In genomic region chr1:185262565-185262964, GRCm38 (mm10) we compare ENCODE assay signal across 8 mouse cellular contexts. TPM values are rescaled to one million over a fixed set of nuclear protein-coding genes. Genes with fewer than 3 reads are reported as not detected.
DNase-seq lines count a peak whose midpoint lies in the region; ATAC-seq and TF ChIP-seq lines count a peak whose summit lies in the region.

No protein-coding gene starts in this region.

- H3K36me3 ChIP-seq in forebrain, embryonic 10.5 days (replicated peaks), result peaks cover 79% of the 10 kb centered on the region
- peaks cover 68% of the 10 kb centered on the region for H3K36me3 ChIP-seq in forebrain, embryonic 15.5 days
- H3K36me3 ChIP-seq in liver, embryonic 12.5 days, result peaks cover 95% of the 10 kb centered on the region
- peaks cover 2% of the 10 kb centered on the region for H3K36me3 ChIP-seq in splenic B cell, adult 2 months (ENCODE audit: control insufficient read depth, insufficient read depth, low read length, poor library complexity, severe bottlenecking)

- no peak for TF ChIP-seq POLR2A in lung, adult 2 months (IDR thresholded peaks at IDR 0.05; ENCODE audit: borderline replicate concordance, extremely low read depth, low read depth, low read length)

- no peak overlapping the region for H3K4me2 ChIP-seq in forebrain, embryonic 15.5 days (replicated peaks)
- no peak overlapping the region for H3K4me2 ChIP-seq in liver, embryonic 12.5 days

- ATAC-seq in forebrain, embryonic 15.5 days (replicated peaks), result no peak
- peak; percentile 42; the same call in 1 of the 2 replicates for ATAC-seq in liver, embryonic 12.5 days

- H3K4me1 ChIP-seq in forebrain, embryonic 10.5 days, result no peaks in the 10 kb centered on the region
- no peaks in the 10 kb centered on the region for H3K4me1 ChIP-seq in forebrain, embryonic 15.5 days
- H3K4me1 ChIP-seq in lung, adult 2 months (ENCODE audit: control insufficient read depth, insufficient read depth, low read length), result no peaks in the 10 kb centered on the region
- no peaks in the 10 kb centered on the region for H3K4me1 ChIP-seq in liver, embryonic 12.5 days

- no peak overlapping the region for H3K27ac ChIP-seq in forebrain, embryonic 10.5 days
- H3K27ac ChIP-seq in forebrain, embryonic 15.5 days (replicated peaks), result no peak overlapping the region
- H3K27ac ChIP-seq in liver, embryonic 12.5 days, result no peak overlapping the region

- no peak overlapping the region for H3K9ac ChIP-seq in forebrain, embryonic 15.5 days (replicated peaks)
- no peak overlapping the region for H3K9ac ChIP-seq in liver, embryonic 12.5 days

- WGBS in forebrain, embryonic 10.5 days, result 64% methylated on average over 14 of the region's 14 CpGs
- 62% methylated on average over 14 of the region's 14 CpGs for WGBS in forebrain, embryonic 15.5 days
- 55% methylated on average over 14 of the region's 14 CpGs for WGBS in lung, adult 2 months
- WGBS in liver, embryonic 12.5 days (ENCODE audit: insufficient replicate concordance), result 64% methylated on average over 14 of the region's 14 CpGs

- H3K9me3 ChIP-seq in forebrain, embryonic 10.5 days, result no peaks in the 10 kb centered on the region
- no peaks in the 10 kb centered on the region for H3K9me3 ChIP-seq in forebrain, embryonic 15.5 days
- no peaks in the 10 kb centered on the region for H3K9me3 ChIP-seq in liver, embryonic 12.5 days (replicated peaks)

- H3K27me3 ChIP-seq in forebrain, embryonic 10.5 days (ENCODE audit: poor library complexity, severe bottlenecking), result no peaks in the 10 kb centered on the region
- no peaks in the 10 kb centered on the region for H3K27me3 ChIP-seq in forebrain, embryonic 15.5 days
- H3K27me3 ChIP-seq in liver, embryonic 12.5 days (replicated peaks), result no peaks in the 10 kb centered on the region
- H3K27me3 ChIP-seq in splenic B cell, adult 2 months (ENCODE audit: control insufficient read depth, insufficient read depth, low read length, poor library complexity, severe bottlenecking), result no peaks in the 10 kb centered on the region

- TF ChIP-seq CTCF in lung, adult 2 months (IDR thresholded peaks at IDR 0.05; ENCODE audit: insufficient read depth, low read length), result peak; percentile 55

- peak; percentile 26 for DNase-seq in forebrain, embryonic 10.5 days (ENCODE audit: extremely low spot score, low spot score)
- no peak for DNase-seq in lung, adult 2 months
- DNase-seq in lung, adult 18-20 months, result no peak
- peak; percentile 58 for DNase-seq in embryo, embryonic 10.5 days (ENCODE audit: low spot score)
- DNase-seq in splenic B cell, adult 2 months (ENCODE audit: low read depth, low spot score), result peak; percentile 5
- no peak for DNase-seq in frontal cortex, postnatal 10 days (ENCODE audit: low spot score in 2 of 2)

- H3K4me3 ChIP-seq in forebrain, embryonic 10.5 days, result no peak overlapping the region
- H3K4me3 ChIP-seq in forebrain, embryonic 15.5 days, result no peak overlapping the region
- no peak overlapping the region for H3K4me3 ChIP-seq in lung, adult 2 months (replicated peaks; ENCODE audit: extremely low read depth, low read depth, low read length)
- no peak overlapping the region for H3K4me3 ChIP-seq in liver, embryonic 12.5 days

RNA-seq across cellular contexts. Expression of gene Rab3gap2, which starts 58.6 kb away (rescaled TPM):
- polyA plus RNA-seq in forebrain, embryonic 10.5 days (2016; fragmentation: Nextera tagmentation; extraction: Ambion mirVana), result 18.4 and 19.0 TPM in 2 replicates
- 25.8 and 27.4 TPM in 2 replicates for polyA plus RNA-seq in forebrain, embryonic 15.5 days (2015; fragmentation: Nextera tagmentation; extraction: Ambion mirVana)
- polyA plus RNA-seq in lung, adult 2 months (2012; rRNA removed), result 16.2 and 20.3 TPM in 2 replicates
- 18.4 and 19.3 TPM in 2 replicates for polyA plus RNA-seq in liver, embryonic 12.5 days (2016; fragmentation: Nextera tagmentation; extraction: Ambion mirVana)

Comparison
In these comparisons a context has a peak if more than half of its experiments do, and no peak if none do; other contexts are left out.
1. DNase-seq: peak in forebrain, embryonic 10.5 days (single experiment), embryo, embryonic 10.5 days (single experiment) and splenic B cell, adult 2 months (single experiment); none in lung, adult 2 months (single experiment), lung, adult 18-20 months (0 of 2) and frontal cortex, postnatal 10 days (0 of 2).